In genomic region chr11:85823181-85823580, GRCm38 (mm10) we compare ENCODE assay signal across 8 mouse cellular contexts. TPM values are rescaled to one million over a fixed set of nuclear protein-coding genes. Genes with fewer than 3 reads are reported as not detected.
DNase-seq lines count a peak whose midpoint lies in the region; ATAC-seq and TF ChIP-seq lines count a peak whose summit lies in the region.

No protein-coding gene starts in this region.

- TF ChIP-seq EP300 in liver, postnatal 0 days (IDR thresholded peaks at IDR 0.05; ENCODE audit: low read depth), result no peak

- no peaks in the 10 kb centered on the region for H3K36me3 ChIP-seq in midbrain, embryonic 10.5 days
- H3K36me3 ChIP-seq in midbrain, embryonic 15.5 days (replicated peaks), result no peaks in the 10 kb centered on the region
- H3K36me3 ChIP-seq in embryonic facial prominence, embryonic 10.5 days (replicated peaks), result no peaks in the 10 kb centered on the region
- H3K36me3 ChIP-seq in liver, postnatal 0 days (replicated peaks; ENCODE audit: insufficient read depth, low read length), result no peaks in the 10 kb centered on the region

- no peak overlapping the region for H3K27ac ChIP-seq in midbrain, embryonic 10.5 days (replicated peaks)
- H3K27ac ChIP-seq in midbrain, embryonic 15.5 days, result no peak overlapping the region
- H3K27ac ChIP-seq in embryonic facial prominence, embryonic 10.5 days (replicated peaks), result peak overlapping the region; percentile 48
- no peak overlapping the region for H3K27ac ChIP-seq in liver, postnatal 0 days (ENCODE audit: low read depth)

- 13% methylated on average over 6 of the region's 6 CpGs for WGBS in midbrain, embryonic 10.5 days
- 15% methylated on average over 6 of the region's 6 CpGs for WGBS in midbrain, embryonic 15.5 days
- 11% methylated on average over 6 of the region's 6 CpGs for WGBS in embryonic facial prominence, embryonic 10.5 days
- WGBS in liver, postnatal 0 days (ENCODE audit: insufficient replicate concordance), result 13% methylated on average over 6 of the region's 6 CpGs

- peaks cover 50% of the 10 kb centered on the region for H3K4me1 ChIP-seq in midbrain, embryonic 10.5 days
- 0 out of 2 replicates have a peak, but pooled peaks cover 2% of the 10 kb centered on the region for H3K4me1 ChIP-seq in midbrain, embryonic 15.5 days
- peaks cover 92% of the 10 kb centered on the region for H3K4me1 ChIP-seq in embryonic facial prominence, embryonic 10.5 days
- H3K4me1 ChIP-seq in liver, postnatal 0 days (ENCODE audit: insufficient read depth), result no peaks in the 10 kb centered on the region

- peak; percentile 97 for TF ChIP-seq CTCF in liver, postnatal 0 days (IDR thresholded peaks at IDR 0.05; ENCODE audit: low read depth)

- no peaks in the 10 kb centered on the region for H3K9me3 ChIP-seq in midbrain, embryonic 10.5 days (replicated peaks)
- no peaks in the 10 kb centered on the region for H3K9me3 ChIP-seq in midbrain, embryonic 15.5 days
- no peaks in the 10 kb centered on the region for H3K9me3 ChIP-seq in embryonic facial prominence, embryonic 10.5 days
- H3K9me3 ChIP-seq in liver, postnatal 0 days (ENCODE audit: low read length), result no peaks in the 10 kb centered on the region

- no peak overlapping the region for H3K4me2 ChIP-seq in midbrain, embryonic 15.5 days
- no peak overlapping the region for H3K4me2 ChIP-seq in liver, postnatal 0 days (ENCODE audit: low read depth, low read length)

- H3K9ac ChIP-seq in midbrain, embryonic 15.5 days, result no peak overlapping the region
- H3K9ac ChIP-seq in liver, postnatal 0 days (replicated peaks), result no peak overlapping the region

- no peak for ATAC-seq in midbrain, embryonic 15.5 days (replicated peaks)
- peak; percentile 70 to 74; a peak in 3 of 4 replicates for ATAC-seq in hematopoietic stem cell, adult 5-6 weeks (replicated peaks in 1 of 2; ENCODE audit: insufficient read depth in 1 of 2, low FRiP score in 2 of 2, low TSS enrichment in 1 of 2, low read depth in 1 of 2, poor library complexity in 2 of 2, severe bottlenecking in 2 of 2)
- ATAC-seq in liver, postnatal 0 days, result peak; percentile 61; the same call in 1 of the 2 replicates

- no peak overlapping the region for H3K4me3 ChIP-seq in midbrain, embryonic 10.5 days
- no peak overlapping the region for H3K4me3 ChIP-seq in midbrain, embryonic 15.5 days
- H3K4me3 ChIP-seq in embryonic facial prominence, embryonic 10.5 days, result no peak overlapping the region
- no peak overlapping the region for H3K4me3 ChIP-seq in liver, postnatal 0 days (ENCODE audit: low read depth, low read length)

- H3K27me3 ChIP-seq in midbrain, embryonic 10.5 days (ENCODE audit: low read depth, poor library complexity, severe bottlenecking), result peaks cover 96% of the 10 kb centered on the region
- peaks cover 48% of the 10 kb centered on the region for H3K27me3 ChIP-seq in midbrain, embryonic 15.5 days (replicated peaks)
- peaks cover 98% of the 10 kb centered on the region for H3K27me3 ChIP-seq in embryonic facial prominence, embryonic 10.5 days (replicated peaks; ENCODE audit: low read depth, poor library complexity, severe bottlenecking)
- H3K27me3 ChIP-seq in liver, postnatal 0 days (ENCODE audit: insufficient read depth, low read length), result peaks cover 38% of the 10 kb centered on the region

- DNase-seq in midbrain, embryonic 10.5 days (ENCODE audit: low spot score), result peak; percentile 83
- DNase-seq in adrenal gland, postnatal 10 days, result peak; percentile 95
- DNase-seq in embryonic facial prominence, embryonic 10.5 days (ENCODE audit: low spot score), result peak; percentile 92
- peak; percentile 89 for DNase-seq in liver, postnatal 0 days
- DNase-seq in right cerebral cortex, postnatal 25 days, result peak; percentile 47
- DNase-seq in urinary bladder, postnatal 36 days (ENCODE audit: low spot score in 2 of 2), result peak; percentile 83 to 91

RNA-seq across cellular contexts. Expression of gene Tbx2, which starts 9.2 kb away (rescaled TPM):
- polyA plus RNA-seq in midbrain, embryonic 10.5 days (2016; fragmentation: Nextera tagmentation; extraction: Ambion mirVana), result 0.27 and 0.43 TPM in 2 replicates
- 1.0 TPM in 2 replicates for polyA plus RNA-seq in midbrain, embryonic 15.5 days (2015; fragmentation: Nextera tagmentation; extraction: Ambion mirVana)
- 10 to 100 TPM; 27.5 to 31.5 TPM for total RNA-seq in adrenal gland, postnatal 10 days (2021)
- polyA plus RNA-seq in embryonic facial prominence, embryonic 10.5 days (2016; fragmentation: Nextera tagmentation; extraction: Ambion mirVana), result 9.9 and 10.9 TPM in 2 replicates
- total RNA-seq in hematopoietic stem cell, adult 5-6 weeks (2017), result 0.15 TPM in 1 of 2 replicates, not detected in the other
- 0.66 and 0.75 TPM in 2 replicates for polyA plus RNA-seq in liver, postnatal 0 days (2015; fragmentation: Nextera tagmentation; extraction: Ambion mirVana)

RNA-seq across cellular contexts. Expression of gene Gm11444, which starts 27.0 kb away (rescaled TPM):
- polyA plus RNA-seq in midbrain, embryonic 10.5 days (2016; fragmentation: Nextera tagmentation; extraction: Ambion mirVana), result not detected in 2 replicates
- not detected in 2 replicates for polyA plus RNA-seq in midbrain, embryonic 15.5 days (2015; fragmentation: Nextera tagmentation; extraction: Ambion mirVana)
- not detected for total RNA-seq in adrenal gland, postnatal 10 days (2021)
- polyA plus RNA-seq in embryonic facial prominence, embryonic 10.5 days (2016; fragmentation: Nextera tagmentation; extraction: Ambion mirVana), result not detected in 2 replicates
- total RNA-seq in hematopoietic stem cell, adult 5-6 weeks (2017), result not detected in 2 replicates
- not detected in 2 replicates for polyA plus RNA-seq in liver, postnatal 0 days (2015; fragmentation: Nextera tagmentation; extraction: Ambion mirVana)
